Mouse (Mus musculus) heart, embryonic 16.5 days (tissue): ENCODE data around the gene Sptb. TPM values are rescaled to one million over a fixed set of nuclear protein-coding genes. Genes with fewer than 3 reads are reported as not detected.

Experiments
- ATAC-seq: fragments of 200-750 bp; cut with Nextera tagmentation; replicated peaks from 2 replicates; pipeline ENCODE4 v1.8.0; 2017; ENCODE audit warnings: moderate number of reproducible peaks; ENCODE audit not compliant: insufficient read depth, low FRiP score; ENCODE audit errors: extremely low read depth
- H3K27ac ChIP-seq: fragments of 300-500 bp; sonication (generic); 2 replicates; pipeline ENCODE4 v1.5.1; 2014; ENCODE audit warnings: mild to moderate bottlenecking, low read length, control low read depth, moderate library complexity
- H3K27me3 ChIP-seq: fragments of 300-500 bp; sonication (generic); 2 replicates; pipeline ENCODE4 v1.6.1; 2014; ENCODE audit warnings: low read length, mixed read lengths; ENCODE audit not compliant: control insufficient read depth, insufficient read depth
- H3K36me3 ChIP-seq: fragments of 300-500 bp; sonication (generic); 2 replicates; pipeline ENCODE4 v1.6.1; 2014; ENCODE audit not compliant: control insufficient read depth, insufficient read depth
- H3K4me1 ChIP-seq: fragments of 300-500 bp; sonication (generic); 2 replicates; pipeline ENCODE4 v1.6.1; 2014; ENCODE audit warnings: low read length, mixed read lengths; ENCODE audit not compliant: control insufficient read depth, insufficient read depth
- H3K4me2 ChIP-seq: fragments of 300-500 bp; sonication (generic); 2 replicates; pipeline ENCODE4 v1.6.1; 2014; ENCODE audit warnings: low read depth, mild to moderate bottlenecking, control low read depth, low read length
- H3K4me3 ChIP-seq: fragments of 300-500 bp; sonication (generic); 2 replicates; pipeline ENCODE4 v1.5.1; 2014; ENCODE audit warnings: mild to moderate bottlenecking, control low read depth, low read length
- H3K9ac ChIP-seq: fragments of 300-500 bp; sonication (generic); 2 replicates; pipeline ENCODE4 v1.6.1; 2014; ENCODE audit warnings: low read length, control low read depth
- H3K9me3 ChIP-seq: fragments of 300-500 bp; sonication (generic); replicated peaks from 2 replicates; pipeline ENCODE4 v1.6.1; 2016; ENCODE audit warnings: low read length; ENCODE audit not compliant: control insufficient read depth
- WGBS: fragments of 180-500 bp; shearing (Covaris S2); extraction: QIAGEN DNeasy Blood & Tissue Kit; methylation state at CpG from one replicate; pipeline ENCODE4 v1.1.7; 2014; 5-methylcytosine and 5-hydroxymethylcytosine counted together
- polyA plus RNA-seq: library from polyadenylated mRNA; unstranded; fragments of >200 nt; fragmentation: Nextera tagmentation; extraction: Ambion mirVana; gene quantifications from 2 replicates; pipeline ENCODE4 v1.2.1, GENCODE M21; 2015

Sptb gene
- polyA plus RNA-seq, 1 experiment from 2014 or later = 6.0 TPM

GRCm38 (mm10) chr12:76651788-76652345, 58.5 kb downstream of the Sptb start:
- no peak overlapping the region for H3K4me3 ChIP-seq
- no peaks in the 10 kb centered on the region for H3K9me3 ChIP-seq
- no peaks in the 10 kb centered on the region for H3K36me3 ChIP-seq
- H3K27ac ChIP-seq = peak overlapping the region; percentile 46
- H3K27me3 ChIP-seq = no peaks in the 10 kb centered on the region
- H3K4me2 ChIP-seq = no peak overlapping the region
- 44% methylated on average over 6 of the region's 6 CpGs for WGBS
- H3K4me1 ChIP-seq = peaks cover 15% of the 10 kb centered on the region
- H3K9ac ChIP-seq = 0 out of 2 replicates have a peak overlapping the region, but pooled peaks have one; percentile 19
- no peak for ATAC-seq

GRCm38 (mm10) chr12:76649708-76650687, 60.3 kb downstream of the Sptb start:
- 52% methylated on average over 16 of the region's 16 CpGs for WGBS

GRCm38 (mm10) chr12:76645222-76646110, 64.9 kb downstream of the Sptb start:
- Histone ChIP-seq H3K4me3 (no peak overlapping the region), H3K4me1 (peaks cover 18% of the 10 kb centered on the region), H3K4me2 (no peak overlapping the region), H3K36me3 (no peaks in the 10 kb centered on the region), H3K9ac (no peak overlapping the region), H3K9me3 (no peaks in the 10 kb centered on the region), H3K27ac (no peak overlapping the region), H3K27me3 (no peaks in the 10 kb centered on the region)
- 52% methylated on average over 23 of the region's 23 CpGs for whole genome bisulfite sequencing
- no peak for ATAC-seq

More at GRCm38 (mm10) chr12:76649708-76650687, 60.3 kb downstream of the Sptb start:
- Histone ChIP-seq H3K27me3 (no peaks in the 10 kb centered on the region), H3K9ac (no peak overlapping the region), H3K36me3 (no peaks in the 10 kb centered on the region), H3K9me3 (no peaks in the 10 kb centered on the region), H3K4me2 (no peak overlapping the region), H3K27ac (no peak overlapping the region), H3K4me1 (peaks cover 24% of the 10 kb centered on the region), H3K4me3 (no peak overlapping the region)
- ATAC-seq = peak; percentile 50; the same call in 1 of the 2 replicates

- H3K27me3 ChIP-seq = no peaks in the 10 kb centered on the region
- no peak overlapping the region for H3K4me2 ChIP-seq
- no peak overlapping the region for H3K9ac ChIP-seq
- H3K27ac ChIP-seq = no peak overlapping the region
- H3K4me1 ChIP-seq = peaks cover 15% of the 10 kb centered on the region
- H3K4me3 ChIP-seq = no peak overlapping the region
- no peaks in the 10 kb centered on the region for H3K36me3 ChIP-seq
- 46% methylated on average over 8 of the region's 8 CpGs for WGBS
- H3K9me3 ChIP-seq = no peaks in the 10 kb centered on the region
- no peak for ATAC-seq
Observed at GRCm38 (mm10) chr12:76643679-76644078, 66.7 kb downstream of the Sptb start.

GRCm38 (mm10) chr12:76642616-76643015, 67.7 kb downstream of the Sptb start:
- Histone ChIP-seq H3K27ac (no peak overlapping the region), H3K4me1 (peaks cover 15% of the 10 kb centered on the region), H3K4me3 (no peak overlapping the region), H3K27me3 (no peaks in the 10 kb centered on the region), H3K4me2 (no peak overlapping the region), H3K9me3 (no peaks in the 10 kb centered on the region), H3K36me3 (no peaks in the 10 kb centered on the region), H3K9ac (no peak overlapping the region)
- WGBS = 62% methylated on average over 4 of the region's 4 CpGs
- no peak for ATAC-seq

GRCm38 (mm10) chr12:76640620-76641019, 69.7 kb downstream of the Sptb start:
- H3K4me3 ChIP-seq = no peak overlapping the region
- H3K9me3 ChIP-seq = no peaks in the 10 kb centered on the region
- ATAC-seq = no peak
- H3K27ac ChIP-seq = no peak overlapping the region
- H3K27me3 ChIP-seq = no peaks in the 10 kb centered on the region
- no peaks in the 10 kb centered on the region for H3K36me3 ChIP-seq
- no peak overlapping the region for H3K9ac ChIP-seq
- WGBS = 26% methylated on average over 8 of the region's 8 CpGs
- H3K4me1 ChIP-seq = peaks cover 10% of the 10 kb centered on the region
- no peak overlapping the region for H3K4me2 ChIP-seq

- 0 out of 2 replicates have a peak, but pooled peaks cover 1% of the 10 kb centered on the region for H3K36me3 ChIP-seq
- H3K9ac ChIP-seq = peak overlapping the region; percentile 18; the same call in 1 of the 2 replicates
- no peak overlapping the region for H3K4me3 ChIP-seq
- no peaks in the 10 kb centered on the region for H3K27me3 ChIP-seq
- H3K4me1 ChIP-seq = peaks cover 23% of the 10 kb centered on the region
- peak overlapping the region; percentile 56 for H3K27ac ChIP-seq
- peak; percentile 82 for ATAC-seq
- H3K4me2 ChIP-seq = peak overlapping the region; percentile 51
- no peaks in the 10 kb centered on the region for H3K9me3 ChIP-seq
- 42% methylated on average over 15 of the region's 15 CpGs for WGBS
Observed at GRCm38 (mm10) chr12:76634899-76635693, 75.3 kb downstream of the Sptb start.

GRCm38 (mm10) chr12:76623374-76623773, 87.0 kb downstream of the Sptb start:
- ATAC-seq = no peak
- H3K27me3 ChIP-seq = no peaks in the 10 kb centered on the region; the same call in 1 of the 2 replicates
- no peak overlapping the region; the same call in 1 of the 2 replicates for H3K27ac ChIP-seq
- H3K4me1 ChIP-seq = peaks cover 4% of the 10 kb centered on the region
- no peak overlapping the region for H3K4me2 ChIP-seq
- peaks cover 21% of the 10 kb centered on the region for H3K36me3 ChIP-seq
- H3K9me3 ChIP-seq = no peaks in the 10 kb centered on the region
- H3K4me3 ChIP-seq = no peak overlapping the region
- 59% methylated on average over 6 of the region's 6 CpGs for WGBS
- no peak overlapping the region; the same call in 1 of the 2 replicates for H3K9ac ChIP-seq
